Mouse (Mus musculus) myocyte (in vitro differentiated cells): ENCODE measurements around the gene Ten1.

Source experiments
- E2F4 ChIP-seq: IDR thresholded peaks from one replicate; pipeline ENCODE4 v1.6.1; 2011; ENCODE audit warnings: mild to moderate bottlenecking, control low read depth, moderate library complexity; ENCODE audit not compliant: insufficient read depth
- MAX ChIP-seq: IDR thresholded peaks from one replicate; pipeline ENCODE4 v1.6.1; 2011; ENCODE audit warnings: low read depth, mild to moderate bottlenecking, control low read depth
- POLR2A ChIP-seq: IDR thresholded peaks from one replicate; pipeline ENCODE4 v1.6.1; 2011; ENCODE audit warnings: low read depth, mild to moderate bottlenecking, control low read depth, moderate library complexity; ENCODE audit not compliant: insufficient read length

DNA sequence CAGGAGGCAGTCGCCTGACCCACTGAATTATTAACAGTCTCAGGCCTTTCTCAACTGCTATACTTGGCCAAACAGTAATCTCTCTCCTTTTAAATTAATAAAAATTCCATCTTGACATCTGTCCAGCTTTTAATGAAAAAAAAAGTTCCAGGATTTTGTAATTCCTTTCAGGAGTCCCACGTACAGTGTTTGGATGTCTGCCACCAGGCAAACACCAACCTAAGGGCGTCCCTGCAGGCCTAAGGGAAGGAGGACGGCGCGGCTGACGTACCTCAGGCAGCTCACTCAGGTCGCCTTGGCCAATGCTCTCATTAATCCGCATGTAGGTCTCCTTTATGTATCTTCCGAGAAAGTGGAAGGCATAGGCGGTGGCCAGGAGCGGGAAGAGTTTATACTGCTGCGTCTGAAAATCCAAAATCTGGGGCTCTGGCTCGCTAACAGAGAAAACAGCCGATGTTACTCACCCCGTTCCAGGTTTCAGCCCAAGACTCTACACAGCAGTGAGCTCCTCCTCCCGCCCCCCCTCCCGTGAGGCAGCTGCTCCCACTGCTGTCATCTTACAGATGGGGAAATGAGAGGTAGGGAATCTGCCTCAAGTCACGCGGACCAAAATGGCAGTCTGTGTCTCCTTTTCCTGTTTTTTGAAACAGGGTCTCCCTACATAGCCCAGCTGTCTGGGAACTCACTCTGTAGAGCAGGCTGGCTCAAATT lies 20.1 kb upstream of the Ten1 start:
- no peak for TF ChIP-seq E2F4
- no peak for TF ChIP-seq POLR2A
- no peak for TF ChIP-seq MAX
